Mouse (Mus musculus) cerebellum, adult (tissue): ENCODE measurements around the gene Abhd11.

Experiments
- ATAC-seq: cut with Nextera tagmentation; 2 replicates; pipeline ENCODE4 v1.9.2; 2017; ENCODE audit warnings: mild to moderate bottlenecking, moderate library complexity, mixed read lengths; ENCODE audit not compliant: insufficient number of reproducible peaks, low FRiP score, low TSS enrichment

The Abhd11 gene

GRCm38 (mm10) chr5:134985633-134986297 lies 23.2 kb upstream of the Abhd11 start, which contains the start of gene Cldn3:
TSS of gene Cldn3 (plus strand) at chr5:134986214.
- no peak for ATAC-seq

GRCm38 (mm10) chr5:134986298-134987268 lies 22.4 kb upstream of the Abhd11 start:
- ATAC-seq = no peak

- no peak for ATAC-seq
These were observed 19.8 kb upstream of the Abhd11 start for GRCm38 (mm10) chr5:134989166-134989565.

- ATAC-seq = no peak
These were observed 19.2 kb upstream of the Abhd11 start for GRCm38 (mm10) chr5:134989741-134990140.

GRCm38 (mm10) chr5:134992566-134992965 lies 16.4 kb upstream of the Abhd11 start:
- ATAC-seq = no peak

- ATAC-seq = no peak
These were observed 10.6 kb upstream of the Abhd11 start for GRCm38 (mm10) chr5:134998359-134998758.

GRCm38 (mm10) chr5:134999797-135000196 lies 9.2 kb upstream of the Abhd11 start:
- no peak for ATAC-seq

GRCm38 (mm10) chr5:135000751-135001150 lies 8.2 kb upstream of the Abhd11 start:
- ATAC-seq = no peak

GRCm38 (mm10) chr5:135001309-135001708 lies 7.6 kb upstream of the Abhd11 start:
- no peak for ATAC-seq

- no peak for ATAC-seq
These were observed 6.8 kb upstream of the Abhd11 start for GRCm38 (mm10) chr5:135002151-135002550.

GRCm38 (mm10) chr5:135007802-135008571 lies 965 bp upstream of the Abhd11 start:
- ATAC-seq = no peak

- peak; percentile 62 for ATAC-seq
These were observed 803 bp downstream of the Abhd11 start for GRCm38 (mm10) chr5:135009590-135010319.

GRCm38 (mm10) chr5:135010320-135010709 lies 1.4 kb downstream of the Abhd11 start:
- ATAC-seq = no peak

GRCm38 (mm10) chr5:135010841-135011743 lies 2.1 kb downstream of the Abhd11 start:
- ATAC-seq = no peak

- ATAC-seq = no peak
These were observed 3.1 kb downstream of the Abhd11 start for GRCm38 (mm10) chr5:135011809-135012613.

GRCm38 (mm10) chr5:135012671-135013441 lies 3.9 kb downstream of the Abhd11 start:
- no peak for ATAC-seq

- ATAC-seq = peak; percentile 45; the same call in 1 of the 2 replicates
These were observed 6.5 kb downstream of the Abhd11 start for GRCm38 (mm10) chr5:135015497-135015896.
